ENCODE assay signal across 10 mouse cellular contexts in the genomic region with DNA sequence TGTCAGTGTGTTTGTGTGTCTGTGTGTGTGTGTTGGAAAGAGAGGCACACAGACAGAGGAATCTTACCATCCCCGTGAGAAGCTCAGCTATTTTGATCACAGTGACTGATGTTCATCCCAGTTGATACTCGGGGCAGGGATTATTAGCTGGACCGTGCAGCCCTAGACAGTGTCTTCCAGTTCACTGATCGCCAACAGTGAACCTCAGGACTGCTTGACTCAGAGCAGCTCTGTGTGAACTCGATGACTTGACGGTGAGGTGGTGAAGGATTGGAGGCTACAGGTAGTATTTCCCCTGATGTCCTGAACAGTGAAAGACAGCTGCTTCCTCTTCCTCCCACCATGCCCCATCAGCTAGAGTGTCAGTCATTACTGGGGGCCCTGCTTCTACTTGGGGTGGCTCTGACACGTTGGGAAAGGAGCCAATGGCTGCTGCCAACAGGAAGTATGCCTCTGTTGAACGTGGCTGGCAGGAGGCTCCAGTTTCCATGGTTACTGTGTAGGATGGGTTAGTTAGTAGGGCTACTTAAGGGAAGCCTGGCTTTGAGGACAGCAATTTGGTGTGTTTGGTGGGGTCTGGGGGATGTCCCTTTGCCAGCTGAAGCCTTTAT.
DNase-seq lines count a peak whose midpoint lies in the region; ATAC-seq and TF ChIP-seq lines count a peak whose summit lies in the region.
"Had no signal": no experiment of that assay in that cellular context is flagged by ENCODE, and none has a peak within 500 bp of the region (broad histone marks: within the 10 kb centered on the region; RNA-seq: fewer than 3 reads in every experiment).

No protein-coding gene starts in this region.

- no peaks in the 10 kb centered on the region for H3K27me3 ChIP-seq in midbrain, embryonic 16.5 days (ENCODE audit: control insufficient read depth, insufficient read depth, low read depth, low read length)

- intact Hi-C loops in left cerebral cortex, adult 2 months (cut with DNase I) = no loop called here
- intact Hi-C loops in left cerebral cortex, postnatal 36 days (cut with DNase I) = no loop called here

- H3K4me2 ChIP-seq in midbrain, embryonic 16.5 days (ENCODE audit: low read length) = no peak overlapping the region

- no peaks in the 10 kb centered on the region for H3K9me3 ChIP-seq in midbrain, embryonic 16.5 days (replicated peaks; ENCODE audit: control insufficient read depth, low read length, poor library complexity, severe bottlenecking)

- WGBS in midbrain, embryonic 16.5 days = 23% methylated on average over 8 of the region's 8 CpGs

- peak; percentile 76 to 83 for ATAC-seq in hematopoietic stem cell, adult 5-6 weeks (replicated peaks in 1 of 2; ENCODE audit: insufficient read depth in 1 of 2, low FRiP score in 2 of 2, low TSS enrichment in 1 of 2, low read depth in 1 of 2, poor library complexity in 2 of 2, severe bottlenecking in 2 of 2)
- ATAC-seq in midbrain, embryonic 16.5 days = peak; percentile 44
- ATAC-seq in erythroblast, adult 5-6 weeks (replicated peaks; ENCODE audit: low FRiP score, poor library complexity, severe bottlenecking) = no peak
- ATAC-seq: intestine, embryonic 16.5 days had no signal

- DNase-seq in left cerebral cortex, adult 2 months (ENCODE audit: extremely low spot score in 1 of 2, low spot score in 2 of 2) = peak in 1 of 2 experiments; percentile 55
- DNase-seq in left cerebral cortex, postnatal 36 days (ENCODE audit: low spot score in 2 of 2) = no peak
- peak; percentile 38 for DNase-seq in NIH3T3 (ENCODE audit: low read depth)
- DNase-seq in urinary bladder, postnatal 36 days (ENCODE audit: low spot score in 2 of 2) = no peak
- DNase-seq in kidney, adult 8-10 months = no peak

- no peaks in the 10 kb centered on the region for H3K36me3 ChIP-seq in midbrain, embryonic 16.5 days (ENCODE audit: control insufficient read depth, insufficient read depth, low read length)

- H3K4me1 ChIP-seq in midbrain, embryonic 16.5 days (ENCODE audit: control insufficient read depth, insufficient read depth, low read length) = peaks cover 72% of the 10 kb centered on the region

- no peak for TF ChIP-seq CTCF in left cerebral cortex, adult 2 months (IDR thresholded peaks at IDR 0.05)

- H3K27ac ChIP-seq in left cerebral cortex, adult 2 months = peak overlapping the region; percentile 88
- H3K27ac ChIP-seq in midbrain, embryonic 16.5 days (ENCODE audit: low read length) = peak overlapping the region; percentile 52; the same call in 1 of the 2 replicates
- H3K27ac ChIP-seq: liver, embryonic 14.5 days had no signal

- H3K9ac ChIP-seq in midbrain, embryonic 16.5 days (ENCODE audit: low read depth, low read length) = no peak overlapping the region
- H3K9ac ChIP-seq: liver, embryonic 14.5 days had no signal

- H3K4me3 ChIP-seq in left cerebral cortex, adult 2 months = no peak overlapping the region
- no peak overlapping the region for H3K4me3 ChIP-seq in midbrain, embryonic 16.5 days (ENCODE audit: low read depth, low read length)
